Mouse (Mus musculus): ENCODE measurements around the gene 1700016H13Rik. TPM values are rescaled to one million over a fixed set of nuclear protein-coding genes. Genes with fewer than 3 reads are reported as not detected.

1700016H13Rik gene
- polyA plus RNA-seq, 1 experiment from 2014 or later, result 0.16 TPM

DNA sequence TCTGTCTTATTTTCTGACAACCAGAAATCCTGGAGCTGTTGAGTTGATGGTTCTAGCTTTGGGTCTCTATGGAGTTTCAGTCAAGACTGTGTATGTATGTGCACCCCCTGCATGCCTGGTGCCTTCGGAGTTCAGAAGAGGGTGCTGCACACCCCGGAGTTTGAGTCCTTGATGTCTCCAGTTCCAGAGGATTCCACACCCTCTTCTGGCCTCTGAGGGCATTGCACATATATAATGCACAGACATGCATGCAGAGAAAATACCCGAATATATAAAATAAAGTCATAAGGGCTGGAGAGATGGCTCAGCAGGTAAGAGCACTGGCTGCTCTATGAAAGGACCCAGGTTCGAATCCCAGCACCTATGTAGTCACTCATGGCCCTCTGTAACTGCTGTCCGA is 3.1 kb upstream of the 1700016H13Rik start:
- Histone ChIP-seq H3K4me1 (peaks cover 9% of the 10 kb centered on the region; the same call in 1 of the 2 replicates), H3K27me3 (ENCODE audit: low read depth, poor library complexity, severe bottlenecking) (peaks cover 12% of the 10 kb centered on the region), H3K27ac (no peak overlapping the region), H3K9me3 (replicated peaks) (no peaks in the 10 kb centered on the region), H3K36me3 (no peaks in the 10 kb centered on the region), H3K4me3 (no peak overlapping the region)
- DNase-seq (ENCODE audit: low spot score), result no peak
- 77% methylated on average over 5 of the region's 5 CpGs for WGBS

DNA sequence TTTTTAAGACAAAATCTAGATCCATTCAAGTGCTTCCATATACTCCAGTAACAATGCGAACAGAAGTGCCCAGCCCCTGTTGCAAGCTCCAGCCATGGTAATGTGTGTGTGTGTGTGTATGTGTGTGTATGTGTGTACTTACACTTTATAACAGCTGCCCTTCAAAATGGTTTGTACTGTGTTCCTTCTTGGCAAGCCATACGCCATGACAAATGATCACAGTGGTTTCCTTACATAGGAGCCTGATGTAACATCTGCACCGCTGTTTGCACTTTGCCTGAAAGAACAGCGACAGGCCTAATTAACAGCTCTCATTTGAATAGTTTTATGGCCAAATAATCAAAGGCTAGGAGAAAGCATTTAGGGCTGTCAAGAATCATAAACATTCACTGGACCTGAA is 1.0 kb downstream of the 1700016H13Rik start:
- 0 out of 2 replicates have a peak, but pooled peaks cover 9% of the 10 kb centered on the region for H3K4me1 ChIP-seq
- 67% methylated on average over 4 of the region's 4 CpGs for WGBS
- H3K27me3 ChIP-seq (ENCODE audit: low read depth, poor library complexity, severe bottlenecking), result peaks cover 12% of the 10 kb centered on the region
- no peak overlapping the region for H3K27ac ChIP-seq
- no peak for DNase-seq (ENCODE audit: low spot score)
- H3K36me3 ChIP-seq, result no peaks in the 10 kb centered on the region
- H3K4me3 ChIP-seq, result peak overlapping the region; percentile 64
- no peaks in the 10 kb centered on the region for H3K9me3 ChIP-seq (replicated peaks)

DNA sequence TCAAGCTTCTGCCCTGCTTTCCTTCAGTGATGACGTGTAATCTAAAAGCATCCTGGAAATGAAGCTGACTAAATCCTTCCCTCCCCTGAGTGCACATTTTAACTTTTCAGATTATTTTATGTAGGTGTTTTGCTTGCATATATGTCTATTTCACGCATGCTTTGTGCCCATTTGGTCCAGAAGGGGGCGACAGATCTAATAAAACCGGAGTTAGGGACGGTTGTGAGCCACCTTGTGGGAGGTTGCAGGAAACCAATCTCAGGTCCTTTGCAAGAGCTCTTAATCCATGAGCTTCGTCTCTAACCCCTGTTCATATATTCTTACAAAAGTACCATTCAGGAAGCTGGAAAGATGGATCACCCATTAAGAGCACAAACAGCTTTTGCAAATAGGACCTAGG is 1.6 kb downstream of the 1700016H13Rik start:
- Histone ChIP-seq H3K27me3 (ENCODE audit: low read depth, poor library complexity, severe bottlenecking) (peaks cover 12% of the 10 kb centered on the region), H3K27ac (no peak overlapping the region), H3K36me3 (no peaks in the 10 kb centered on the region), H3K4me1 (0 out of 2 replicates have a peak, but pooled peaks cover 9% of the 10 kb centered on the region), H3K9me3 (replicated peaks) (no peaks in the 10 kb centered on the region), H3K4me3 (no peak overlapping the region)
- 29% methylated on average over 6 of the region's 6 CpGs for WGBS
- peak; percentile 61 for DNase-seq (ENCODE audit: low spot score)

DNA sequence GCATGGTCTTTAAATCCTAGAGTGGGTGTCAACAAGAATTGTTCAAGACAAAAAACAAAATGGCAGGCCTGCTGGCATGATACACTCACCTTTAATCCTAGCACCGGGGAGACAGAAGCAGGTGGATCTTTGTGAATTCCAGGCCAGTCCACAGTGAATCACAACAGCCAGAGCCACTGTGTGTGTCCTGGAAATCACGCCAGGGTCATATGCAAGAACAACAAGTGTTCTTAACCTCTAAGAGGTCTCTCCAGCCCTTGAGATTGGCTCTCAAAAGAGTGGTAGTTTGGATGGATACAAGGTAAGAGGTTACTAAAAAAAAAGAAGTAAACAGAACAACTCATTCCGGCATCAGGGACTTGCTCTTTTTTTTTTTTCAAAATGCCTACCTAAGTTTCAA is 8.5 kb downstream of the 1700016H13Rik start:
- 0 out of 2 replicates have a peak, but pooled peaks cover 5% of the 10 kb centered on the region for H3K4me1 ChIP-seq

DNA sequence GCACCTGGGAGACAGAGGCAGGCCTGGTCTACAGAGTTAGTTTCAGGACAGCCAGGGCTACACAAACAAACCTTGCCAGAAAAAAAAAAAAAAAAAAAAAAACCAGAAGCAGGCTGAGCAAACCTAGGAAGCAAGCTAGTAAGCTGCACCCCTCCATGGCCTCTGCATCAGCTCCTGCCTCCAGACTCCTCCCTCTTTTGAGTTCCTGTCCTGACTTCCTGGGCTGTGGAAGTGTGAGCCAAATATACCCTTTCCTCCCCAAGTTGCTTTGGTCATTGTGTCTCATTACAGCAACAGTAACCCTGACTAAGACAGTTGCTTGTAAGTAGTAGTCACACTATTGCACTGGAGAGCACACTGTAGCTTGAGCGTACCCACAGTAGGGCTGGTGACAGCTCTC is 11.6 kb downstream of the 1700016H13Rik start:
- no peaks in the 10 kb centered on the region for H3K9me3 ChIP-seq (replicated peaks)
- H3K27me3 ChIP-seq (ENCODE audit: low read depth, poor library complexity, severe bottlenecking), result no peaks in the 10 kb centered on the region
- 94% methylated on average over 1 of the region's 1 CpGs for WGBS
- no peak overlapping the region for H3K27ac ChIP-seq
- no peaks in the 10 kb centered on the region for H3K36me3 ChIP-seq
- no peak for DNase-seq (ENCODE audit: low spot score)
- H3K4me3 ChIP-seq, result no peak overlapping the region
- H3K4me1 ChIP-seq, result 0 out of 2 replicates have a peak, but pooled peaks cover 5% of the 10 kb centered on the region

More for the DNA sequence above, 8.5 kb downstream of the 1700016H13Rik start:
- H3K9me3 ChIP-seq (replicated peaks), result no peaks in the 10 kb centered on the region
- H3K27me3 ChIP-seq (ENCODE audit: low read depth, poor library complexity, severe bottlenecking), result no peaks in the 10 kb centered on the region
- no peak overlapping the region for H3K4me3 ChIP-seq
- H3K27ac ChIP-seq, result no peak overlapping the region
- no peaks in the 10 kb centered on the region for H3K36me3 ChIP-seq
- no peak for DNase-seq (ENCODE audit: low spot score)
- WGBS, result 86% methylated on average over 3 of the region's 3 CpGs

DNA sequence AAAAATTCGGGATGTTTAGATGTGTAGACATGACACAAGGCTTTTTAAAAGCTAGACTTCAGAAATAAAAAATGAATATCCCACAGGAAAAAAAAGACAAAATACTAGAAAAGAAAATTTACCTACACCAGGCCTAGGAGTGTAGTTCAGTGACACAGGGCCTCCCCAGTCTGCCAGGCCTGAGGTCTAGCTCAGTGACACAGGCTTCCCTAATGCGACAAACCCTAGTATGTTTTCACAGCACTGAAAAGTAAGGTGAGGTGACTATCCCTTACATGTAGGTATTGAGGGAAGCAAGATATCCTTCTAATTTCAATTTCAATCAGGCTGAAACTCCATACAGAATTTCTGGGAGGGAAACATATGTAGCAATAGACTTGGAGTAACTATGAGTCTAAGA is 18.6 kb downstream of the 1700016H13Rik start:
- H3K27me3 ChIP-seq (ENCODE audit: low read depth, poor library complexity, severe bottlenecking), result no peaks in the 10 kb centered on the region
- H3K9me3 ChIP-seq (replicated peaks), result no peaks in the 10 kb centered on the region
- H3K27ac ChIP-seq, result no peak overlapping the region
- no peak for DNase-seq (ENCODE audit: low spot score)
- H3K4me3 ChIP-seq, result no peak overlapping the region
- H3K36me3 ChIP-seq, result no peaks in the 10 kb centered on the region
- WGBS, result 96% methylated on average over 2 of the region's 2 CpGs
- no peaks in the 10 kb centered on the region for H3K4me1 ChIP-seq

DNA sequence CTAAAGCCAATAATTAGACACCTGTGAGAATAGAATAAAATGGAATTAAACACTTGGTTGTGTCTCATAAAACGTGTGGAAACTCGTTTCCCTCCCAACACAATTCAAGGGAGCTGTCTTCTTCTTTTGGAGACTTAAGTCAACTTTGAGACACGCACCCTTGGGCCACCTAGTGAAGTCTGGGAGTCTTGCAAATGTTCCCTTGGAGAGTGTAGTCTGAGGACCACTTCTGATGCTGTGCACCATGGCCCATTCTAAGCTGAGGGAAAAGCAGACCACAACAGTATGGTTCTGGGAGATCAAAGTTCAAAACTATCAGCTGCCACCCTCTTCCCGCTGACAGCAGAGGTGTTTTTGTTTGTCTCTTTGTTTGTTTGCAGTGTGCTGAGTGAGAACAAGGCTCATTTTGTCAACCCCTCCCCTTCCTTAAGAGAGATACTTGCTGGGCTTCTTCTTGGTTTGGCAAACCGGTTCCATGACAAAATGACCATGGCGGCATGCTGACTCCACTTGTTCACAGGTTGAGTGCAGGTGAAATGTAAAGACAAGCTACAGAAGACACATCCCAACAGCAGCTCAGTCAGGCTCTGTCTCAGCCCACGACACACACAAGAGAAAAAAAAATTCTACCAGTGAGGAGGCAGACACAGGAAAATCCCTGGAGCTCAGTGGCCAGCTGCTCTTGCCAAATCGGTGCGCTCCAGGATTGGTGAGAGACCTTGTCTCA is 25.8 kb downstream of the 1700016H13Rik start:
- WGBS, result 76% methylated on average over 9 of the region's 9 CpGs
- DNase-seq (ENCODE audit: low spot score), result no peak
- no peak overlapping the region for H3K27ac ChIP-seq

DNA sequence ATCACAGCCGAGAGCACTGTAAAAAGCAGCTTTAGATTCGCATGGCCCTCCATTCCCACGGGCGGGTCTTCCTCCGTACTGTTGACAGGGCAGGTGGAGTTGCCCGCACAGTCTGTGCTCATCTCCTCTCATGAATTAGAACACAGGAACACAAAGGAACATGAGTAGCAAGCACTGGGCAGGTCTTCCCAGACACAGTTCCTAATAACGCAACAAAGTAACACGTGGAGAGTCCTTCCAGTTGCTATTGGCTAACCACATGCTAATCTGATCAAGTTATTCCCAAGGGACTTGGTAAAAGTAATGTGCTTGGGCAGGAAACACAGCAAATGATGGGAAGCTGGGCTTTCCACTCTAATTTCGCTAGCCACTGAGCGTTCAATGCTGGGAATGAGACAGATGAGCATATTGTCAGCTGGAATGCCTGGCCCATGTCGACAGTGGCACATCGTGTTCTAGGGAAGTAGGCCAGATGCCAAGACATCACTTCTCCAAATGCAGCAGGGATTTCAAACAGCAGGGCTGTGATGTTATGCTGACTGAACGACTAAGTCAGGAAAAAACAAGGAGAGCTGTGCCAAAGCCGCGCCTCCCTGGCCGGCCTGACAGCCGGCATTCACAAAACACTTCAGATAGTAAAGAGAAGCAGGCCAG is 26.6 kb downstream of the 1700016H13Rik start, which contains the start of gene Slc10a6:
Slc10a6 (minus strand) TSS at position 293 of the 654 bp plus-strand sequence.
- Histone ChIP-seq H3K4me3 (no peak within 1 kb of the TSS), H3K9me3 (replicated peaks) (no peaks in the 10 kb centered on the region), H3K27ac (no peak within 1 kb of the TSS), H3K4me1 (peaks cover 8% of the 10 kb centered on the region; the same call in 1 of the 2 replicates), H3K27me3 (ENCODE audit: low read depth, poor library complexity, severe bottlenecking) (no peaks in the 10 kb centered on the region), H3K36me3 (no peaks in the 10 kb centered on the region)
- 69% methylated on average over 17 of the region's 17 CpGs for WGBS
- DNase-seq (ENCODE audit: low spot score), result no peak

More for the DNA sequence above, 25.8 kb downstream of the 1700016H13Rik start:
- H3K36me3 ChIP-seq, result no peaks in the 10 kb centered on the region
- H3K4me3 ChIP-seq, result no peak overlapping the region
- H3K27me3 ChIP-seq (ENCODE audit: low read depth, poor library complexity, severe bottlenecking), result no peaks in the 10 kb centered on the region
- H3K4me1 ChIP-seq, result peaks cover 8% of the 10 kb centered on the region; the same call in 1 of the 2 replicates
- H3K9me3 ChIP-seq (replicated peaks), result no peaks in the 10 kb centered on the region

DNA sequence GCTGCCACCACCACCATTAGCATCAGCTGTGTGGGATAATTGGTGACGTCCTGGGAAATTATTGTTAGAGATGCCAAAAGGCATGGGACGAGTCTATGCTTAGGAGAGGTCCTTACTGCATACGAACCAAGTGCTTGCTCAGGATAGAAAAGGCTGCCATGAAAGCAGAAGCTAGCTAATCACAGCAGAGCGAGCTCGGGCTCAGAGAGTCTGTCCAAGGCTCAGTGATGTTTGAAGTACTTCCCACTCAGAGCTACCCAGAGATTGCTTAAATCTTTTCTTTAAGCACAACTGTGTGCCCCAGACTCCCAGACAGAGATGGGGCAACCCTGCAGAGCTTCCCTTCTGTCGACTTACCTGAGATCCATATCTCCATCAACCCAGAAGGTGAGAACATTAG is 27.3 kb downstream of the 1700016H13Rik start:
- DNase-seq (ENCODE audit: low spot score), result no peak
- 84% methylated on average over 6 of the region's 6 CpGs for WGBS
- H3K36me3 ChIP-seq, result no peaks in the 10 kb centered on the region

DNA sequence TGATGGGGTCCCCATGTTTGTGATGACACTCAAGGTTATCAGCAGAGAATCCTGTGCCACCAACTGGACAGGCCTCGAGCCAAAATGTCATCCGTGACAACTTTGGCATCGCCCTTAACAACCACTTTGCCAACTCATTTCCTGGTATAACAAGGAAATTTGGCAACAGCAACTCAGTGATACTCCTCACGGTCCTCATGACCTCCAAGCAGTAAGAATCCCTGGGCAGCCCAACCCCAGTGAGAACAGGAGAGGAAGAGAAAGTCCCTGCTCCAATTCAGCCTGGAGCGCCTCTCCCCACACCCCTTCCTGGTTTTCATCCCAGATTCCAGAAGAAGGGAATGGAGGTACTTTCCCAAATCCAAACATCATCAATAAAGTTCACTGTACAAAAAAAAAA is 31.0 kb downstream of the 1700016H13Rik start:
- WGBS, result 94% methylated on average over 5 of the region's 5 CpGs

More for the DNA sequence above, 27.3 kb downstream of the 1700016H13Rik start:
- Histone ChIP-seq H3K4me1 (peaks cover 10% of the 10 kb centered on the region), H3K27ac (no peak overlapping the region), H3K27me3 (ENCODE audit: low read depth, poor library complexity, severe bottlenecking) (no peaks in the 10 kb centered on the region), H3K9me3 (replicated peaks) (no peaks in the 10 kb centered on the region), H3K4me3 (no peak overlapping the region)

DNA sequence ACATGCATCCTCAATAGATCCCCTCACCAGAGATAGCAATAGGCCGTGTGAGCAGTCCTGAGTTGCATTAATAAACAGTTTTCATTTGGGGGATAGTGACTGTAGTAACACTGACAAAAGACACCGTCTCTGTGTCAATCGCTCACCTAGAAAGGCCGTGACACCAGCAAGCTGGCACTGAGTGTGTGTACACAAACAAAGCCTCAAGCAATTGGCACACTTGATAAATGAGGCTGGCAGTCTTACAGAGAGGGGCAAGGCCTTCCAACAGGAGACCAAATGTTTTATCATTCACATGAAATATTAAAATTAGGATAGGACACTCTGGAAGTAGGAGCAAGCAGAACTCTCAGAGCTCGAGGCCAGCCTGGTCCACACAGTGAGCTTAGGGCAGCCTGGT is 33.5 kb downstream of the 1700016H13Rik start:
- H3K27ac ChIP-seq, result no peak overlapping the region
- WGBS, result 92% methylated on average over 5 of the region's 5 CpGs
- H3K27me3 ChIP-seq (ENCODE audit: low read depth, poor library complexity, severe bottlenecking), result no peaks in the 10 kb centered on the region
- peaks cover 6% of the 10 kb centered on the region for H3K4me1 ChIP-seq
- H3K9me3 ChIP-seq (replicated peaks), result no peaks in the 10 kb centered on the region
- no peaks in the 10 kb centered on the region for H3K36me3 ChIP-seq
- H3K4me3 ChIP-seq, result no peak overlapping the region
- DNase-seq (ENCODE audit: low spot score), result no peak

More for the DNA sequence above, 31.0 kb downstream of the 1700016H13Rik start:
- Histone ChIP-seq H3K4me1 (peaks cover 14% of the 10 kb centered on the region), H3K27ac (no peak overlapping the region), H3K4me3 (no peak overlapping the region), H3K27me3 (ENCODE audit: low read depth, poor library complexity, severe bottlenecking) (no peaks in the 10 kb centered on the region), H3K9me3 (replicated peaks) (no peaks in the 10 kb centered on the region), H3K36me3 (no peaks in the 10 kb centered on the region)
- no peak for DNase-seq (ENCODE audit: low spot score)

DNA sequence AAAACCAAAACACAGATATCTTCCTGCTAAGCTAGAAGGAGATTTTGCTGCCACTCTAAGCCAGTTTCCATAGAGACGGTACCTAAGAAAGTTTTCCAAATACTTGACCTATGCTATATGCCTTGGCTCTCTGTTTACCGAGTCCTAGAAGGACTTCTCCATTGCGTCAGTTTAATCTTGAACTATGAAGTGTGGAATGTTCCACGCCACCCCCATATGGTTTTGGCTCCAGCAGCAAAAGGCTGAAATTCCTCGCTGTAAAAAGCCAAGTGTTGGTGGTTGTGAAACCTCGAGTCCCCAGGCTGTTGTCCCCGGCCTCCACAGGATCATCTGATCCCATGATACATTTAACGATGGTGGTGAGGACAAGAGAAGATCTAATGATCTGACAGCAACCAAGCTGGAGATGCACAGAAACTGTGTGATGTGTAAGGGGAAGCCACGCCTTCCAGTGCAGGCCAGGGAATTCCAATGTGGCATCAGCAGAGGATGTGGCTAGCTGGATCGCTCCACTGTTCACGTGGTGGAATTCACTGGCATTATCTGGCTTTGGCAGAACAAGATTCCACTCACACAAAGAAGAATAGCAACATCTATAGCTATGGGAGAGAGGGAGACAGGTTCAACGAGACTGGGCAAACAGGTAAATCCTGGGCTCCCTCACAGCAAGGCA is 35.4 kb downstream of the 1700016H13Rik start:
- no peaks in the 10 kb centered on the region for H3K27me3 ChIP-seq (ENCODE audit: low read depth, poor library complexity, severe bottlenecking)
- no peaks in the 10 kb centered on the region for H3K9me3 ChIP-seq (replicated peaks)
- H3K4me3 ChIP-seq, result no peak overlapping the region
- WGBS, result 83% methylated on average over 12 of the region's 12 CpGs
- no peak overlapping the region for H3K27ac ChIP-seq
- no peak for DNase-seq (ENCODE audit: low spot score)
- no peaks in the 10 kb centered on the region for H3K36me3 ChIP-seq
- H3K4me1 ChIP-seq, result peaks cover 6% of the 10 kb centered on the region

DNA sequence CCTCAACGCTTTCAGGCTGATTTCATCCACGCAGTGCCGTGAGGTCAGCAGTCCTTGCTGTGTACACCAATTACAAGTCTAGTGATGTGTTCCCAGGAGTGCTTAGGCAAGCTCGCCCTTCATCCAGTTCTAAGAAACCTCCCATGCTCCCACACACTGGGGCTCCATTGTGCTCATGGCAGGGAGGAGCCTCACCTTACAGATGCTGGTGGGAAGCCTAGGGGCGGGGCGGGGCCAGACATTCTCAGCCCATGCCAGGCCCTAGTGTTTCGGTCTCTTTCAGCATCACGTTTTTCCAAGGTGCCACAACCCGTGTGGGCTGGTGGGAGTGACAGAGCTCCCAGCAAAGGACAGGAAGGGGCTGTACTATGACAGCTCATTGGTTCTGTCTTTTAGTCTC is 38.6 kb downstream of the 1700016H13Rik start:
- no peaks in the 10 kb centered on the region for H3K4me1 ChIP-seq
- no peak for DNase-seq (ENCODE audit: low spot score)

More for the DNA sequence above, 38.6 kb downstream of the 1700016H13Rik start:
- Histone ChIP-seq H3K36me3 (no peaks in the 10 kb centered on the region), H3K27ac (no peak overlapping the region), H3K4me3 (no peak overlapping the region), H3K27me3 (ENCODE audit: low read depth, poor library complexity, severe bottlenecking) (no peaks in the 10 kb centered on the region), H3K9me3 (replicated peaks) (no peaks in the 10 kb centered on the region)
- 77% methylated on average over 9 of the region's 9 CpGs for WGBS
